Comparison of ENCODE assay signal across 10 mouse cellular contexts in genomic region chr2:62408701-62409201, GRCm38 (mm10). TPM values are rescaled to one million over a fixed set of nuclear protein-coding genes. Genes with fewer than 3 reads are reported as not detected.
DNase-seq lines count a peak whose midpoint lies in the region; ATAC-seq and TF ChIP-seq lines count a peak whose summit lies in the region.
"Had no signal": no experiment of that assay in that cellular context is flagged by ENCODE, and none has a peak within 500 bp of the region (broad histone marks: within the 10 kb centered on the region; RNA-seq: fewer than 3 reads in every experiment).

No protein-coding gene starts in this region.

- H3K9ac ChIP-seq in heart, embryonic 11.5 days (ENCODE audit: low read depth, low read length), result no peak overlapping the region
- no peak overlapping the region for H3K9ac ChIP-seq in liver, embryonic 14.5 days (replicated peaks)
- H3K9ac ChIP-seq: embryonic facial prominence, embryonic 13.5 days had no signal

- H3K9me3 ChIP-seq in heart, embryonic 11.5 days (replicated peaks; ENCODE audit: control insufficient read depth, low read length), result no peaks in the 10 kb centered on the region
- no peaks in the 10 kb centered on the region for H3K9me3 ChIP-seq in liver, embryonic 14.5 days (ENCODE audit: control insufficient read depth, low read length)
- H3K9me3 ChIP-seq: embryonic facial prominence, embryonic 13.5 days had no signal

- peak; percentile 50 for ATAC-seq in heart, embryonic 11.5 days (replicated peaks; ENCODE audit: insufficient number of reproducible peaks, low FRiP score, low TSS enrichment)
- ATAC-seq in liver, embryonic 14.5 days (ENCODE audit: insufficient read depth), result peak; percentile 45
- 0 out of 2 replicates have a peak, but pooled peaks have one; percentile 24 for ATAC-seq in neutrophil, adult 5-6 weeks (ENCODE audit: extremely low read depth, insufficient number of reproducible peaks, low FRiP score, poor library complexity, severe bottlenecking)

- no peak overlapping the region for H3K4me3 ChIP-seq in heart, embryonic 11.5 days (ENCODE audit: low read depth, low read length)
- H3K4me3 ChIP-seq in liver, embryonic 14.5 days (ENCODE audit: insufficient read depth in 1 of 2, low read depth in 2 of 2, low read length in 2 of 2), result no peak overlapping the region
- H3K4me3 ChIP-seq: embryonic facial prominence, embryonic 13.5 days had no signal

- peaks cover 5% of the 10 kb centered on the region; the same call in 1 of the 2 replicates for H3K4me1 ChIP-seq in heart, embryonic 11.5 days (ENCODE audit: control insufficient read depth, insufficient read depth, low read length)
- H3K4me1 ChIP-seq in liver, embryonic 14.5 days (replicated peaks; ENCODE audit: control insufficient read depth in 2 of 2, insufficient read depth in 2 of 2, low read length in 1 of 2), result no peaks in the 10 kb centered on the region; a peak in 1 of 4 replicates

- peaks cover 2% of the 10 kb centered on the region; the same call in 1 of the 2 replicates for H3K27me3 ChIP-seq in heart, embryonic 11.5 days (ENCODE audit: control insufficient read depth, insufficient read depth, low read length)
- no peaks in the 10 kb centered on the region; the same call in 1 of the 2 replicates for H3K27me3 ChIP-seq in liver, embryonic 14.5 days (ENCODE audit: control insufficient read depth, insufficient read depth, low read length)

- 19% methylated on average over 4 of the region's 4 CpGs for WGBS in heart, embryonic 11.5 days (ENCODE audit: insufficient replicate concordance)
- 17% methylated on average over 4 of the region's 4 CpGs for WGBS in liver, embryonic 14.5 days (ENCODE audit: insufficient replicate concordance)

- TF ChIP-seq EP300 in liver, embryonic 14.5 days (IDR thresholded peaks at IDR 0.05; ENCODE audit: low read depth), result no peak

- H3K27ac ChIP-seq in heart, embryonic 11.5 days (ENCODE audit: low read depth, low read length), result 0 out of 2 replicates have a peak overlapping the region, but pooled peaks have one; percentile 17
- no peak overlapping the region for H3K27ac ChIP-seq in liver, embryonic 14.5 days
- H3K27ac ChIP-seq: embryonic facial prominence, embryonic 13.5 days; macrophage had no signal

- TF ChIP-seq CTCF in liver, embryonic 14.5 days (IDR thresholded peaks at IDR 0.05; ENCODE audit: low read depth), result no peak

- no peaks in the 10 kb centered on the region for H3K36me3 ChIP-seq in heart, embryonic 11.5 days (ENCODE audit: control insufficient read depth, insufficient read depth, low read length)
- no peaks in the 10 kb centered on the region for H3K36me3 ChIP-seq in liver, embryonic 14.5 days (replicated peaks; ENCODE audit: control insufficient read depth, insufficient read depth, low read depth)
- H3K36me3 ChIP-seq: embryonic facial prominence, embryonic 13.5 days had no signal

- no peak for DNase-seq in heart, adult 18-20 months
- DNase-seq in ES-CJ7 (ENCODE audit: low read depth, low spot score), result peak; percentile 68
- no peak for DNase-seq in liver, embryonic 14.5 days (ENCODE audit: low read depth in 3 of 3, low spot score in 3 of 3)
- no peak for DNase-seq in cerebellum, postnatal 36 days
- DNase-seq in right cerebral cortex, postnatal 14 days, result no peak
- DNase-seq in c-Kit-positive CD71-positive TER-119-positive erythroid progenitor cells, embryonic 14.5 days (ENCODE audit: low spot score), result no peak

- H3K4me2 ChIP-seq in heart, embryonic 11.5 days, result no peak overlapping the region
- H3K4me2 ChIP-seq in liver, embryonic 14.5 days (ENCODE audit: low read depth), result no peak overlapping the region
- H3K4me2 ChIP-seq: embryonic facial prominence, embryonic 13.5 days had no signal

RNA-seq across cellular contexts. Expression of gene Dpp4, which starts 3.3 kb away (rescaled TPM):
- 12.3 and 13.6 TPM in 2 replicates for polyA plus RNA-seq in heart, embryonic 11.5 days (2014; fragmentation: Nextera tagmentation; extraction: Ambion mirVana)
- 1 to 10 TPM; 2.3 to 5.1 TPM for total RNA-seq in heart, adult 18-20 months (2021)
- 1.7 and 2.3 TPM in 2 replicates for polyA plus RNA-seq in liver, embryonic 14.5 days (2012; rRNA removed)
- 4.4 and 5.3 TPM in 2 replicates for polyA plus RNA-seq in liver, embryonic 14.5 days (2014; fragmentation: Nextera tagmentation; extraction: Ambion mirVana)
- total RNA-seq in neutrophil, adult 5-6 weeks (2017), result 69.1 and 98.1 TPM in 2 replicates

Comparison
In these comparisons a context has a peak if more than half of its experiments do, and no peak if none do; other contexts are left out.
1. RNA of gene Dpp4, which starts 3.3 kb away (total RNA-seq): 69.1 to 98.1 TPM in neutrophil, adult 5-6 weeks; 2.3 to 5.1 TPM in heart, adult 18-20 months; every median in the first group is over 10 times any median in the second.
2. Peak in every context shown above with its lines, with median percentiles within 50 percentile points of each other: ATAC-seq.